Mouse (Mus musculus): ENCODE measurements around the gene 4933402N22Rik. TPM values are rescaled to one million over a fixed set of nuclear protein-coding genes. Genes with fewer than 3 reads are reported as not detected.
"Not testable (repeated sequence)": the region's sequence is repeated elsewhere in the genome, so short reads cannot be mapped to it uniquely, and the experiment has no call there.

The 4933402N22Rik gene
- not detected in 2 replicates for polyA plus RNA-seq (2014; fragmentation: Nextera tagmentation; extraction: Ambion mirVana)

- not testable (repeated sequence) for ATAC-seq (ENCODE audit: insufficient number of reproducible peaks, insufficient read depth, low FRiP score, low read depth); H3K9me3 ChIP-seq (ENCODE audit: control insufficient read depth, low read length); H3K27ac ChIP-seq (replicated peaks in 1 of 2; ENCODE audit: control insufficient read depth in 1 of 2, insufficient read depth in 1 of 2, low read depth in 2 of 2, low read length in 2 of 2); H3K27me3 ChIP-seq (ENCODE audit: control insufficient read depth, insufficient read depth, low read length); H3K4me1 ChIP-seq (ENCODE audit: control insufficient read depth in 2 of 2, insufficient read depth in 2 of 2, low read length in 2 of 2); H3K4me2 ChIP-seq (ENCODE audit: low read length); H3K36me3 ChIP-seq (ENCODE audit: control insufficient read depth, insufficient read depth, low read length); H3K9ac ChIP-seq (ENCODE audit: low read length); H3K4me3 ChIP-seq (ENCODE audit: control insufficient read depth in 1 of 2, insufficient read depth in 1 of 2, low read depth in 1 of 2, low read length in 2 of 2)
- no CpG with 5 or more reads among the region's 2 CpGs for WGBS
Observed at GRCm38 (mm10) chr5:11917743-11918142, at the start of gene 4933402N22Rik. TSS of gene 4933402N22Rik (plus strand) at chr5:11918043.

GRCm38 (mm10) chr5:11923790-11924189 is 5.9 kb downstream of the 4933402N22Rik start:
- not testable (repeated sequence) for H3K9me3 ChIP-seq (ENCODE audit: control insufficient read depth, low read length); H3K4me2 ChIP-seq (ENCODE audit: low read length); H3K4me3 ChIP-seq (ENCODE audit: control insufficient read depth in 1 of 2, insufficient read depth in 1 of 2, low read depth in 1 of 2, low read length in 2 of 2); H3K4me1 ChIP-seq (ENCODE audit: control insufficient read depth in 2 of 2, insufficient read depth in 2 of 2, low read length in 2 of 2); H3K27ac ChIP-seq (replicated peaks in 1 of 2; ENCODE audit: control insufficient read depth in 1 of 2, insufficient read depth in 1 of 2, low read depth in 2 of 2, low read length in 2 of 2); ATAC-seq (ENCODE audit: insufficient number of reproducible peaks, insufficient read depth, low FRiP score, low read depth); H3K9ac ChIP-seq (ENCODE audit: low read length); H3K27me3 ChIP-seq (ENCODE audit: control insufficient read depth, insufficient read depth, low read length); H3K36me3 ChIP-seq (ENCODE audit: control insufficient read depth, insufficient read depth, low read length)
- WGBS = 56% methylated on average over 1 of the region's 2 CpGs

Other genes with a start within 250 kb of the 4933402N22Rik start
- not detected in 2 replicates for gene Gm8922, start 236.1 kb upstream of the 4933402N22Rik start, polyA plus RNA-seq (2014; fragmentation: Nextera tagmentation; extraction: Ambion mirVana)
- gene Gm8926, start 147.5 kb upstream of the 4933402N22Rik start, polyA plus RNA-seq (2014; fragmentation: Nextera tagmentation; extraction: Ambion mirVana) = not detected in 2 replicates
- gene Gm6465, start 72.5 kb upstream of the 4933402N22Rik start, polyA plus RNA-seq (2014; fragmentation: Nextera tagmentation; extraction: Ambion mirVana) = not detected in 2 replicates

Measured in heart, embryonic 14.5 days (tissue).